Mouse (Mus musculus) telencephalon, adult 2 months (tissue): ENCODE data around the gene Rbm4.

ENCODE experiments used
- DNase-seq: peaks from one replicate; pipeline ENCODE4 v3.0.0-alpha.2; 2011; ENCODE audit warnings: low read depth, low spot score

Rbm4 gene

GRCm38 (mm10) chr19:4741482-4741881 is 52.2 kb downstream of the Rbm4 start:
- DNase-seq = no peak

DNA sequence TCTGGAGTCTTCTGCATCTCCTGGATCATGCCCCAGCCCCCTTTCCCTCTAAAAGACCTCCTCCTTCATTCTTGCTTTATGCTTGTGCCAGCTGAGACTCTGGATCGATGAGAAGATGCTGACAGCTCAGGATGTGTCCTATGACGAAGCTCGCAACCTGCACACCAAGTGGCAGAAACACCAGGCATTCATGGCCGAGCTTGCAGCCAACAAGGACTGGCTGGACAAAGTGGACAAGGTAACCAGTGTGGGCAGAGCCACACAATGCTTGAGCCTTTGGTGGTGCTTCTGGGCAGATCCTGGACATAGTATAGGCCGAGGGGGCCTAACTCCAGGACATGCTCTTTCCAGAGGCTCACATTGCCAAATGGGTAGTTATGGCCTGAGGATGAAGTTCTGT is 53.9 kb downstream of the Rbm4 start:
- no peak for DNase-seq

DNA sequence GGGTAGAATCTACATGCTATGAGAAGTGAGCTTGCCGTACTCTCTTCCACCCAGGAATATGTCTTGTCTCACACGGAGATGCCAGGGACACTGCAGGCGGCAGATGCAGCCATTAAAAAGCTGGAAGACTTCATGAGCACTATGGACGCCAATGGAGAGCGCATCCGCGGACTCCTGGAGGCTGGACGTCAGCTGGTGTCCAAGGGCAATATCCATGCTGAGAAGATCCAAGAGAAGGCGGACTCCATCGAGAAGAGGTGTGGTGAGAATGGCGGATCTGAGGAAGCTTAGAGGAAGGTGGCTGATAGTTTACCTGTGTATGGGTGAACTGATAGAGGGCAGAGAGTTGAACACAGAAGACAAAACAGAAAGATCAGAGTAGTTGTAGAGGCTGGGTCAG is 54.6 kb downstream of the Rbm4 start:
- DNase-seq = no peak

DNA sequence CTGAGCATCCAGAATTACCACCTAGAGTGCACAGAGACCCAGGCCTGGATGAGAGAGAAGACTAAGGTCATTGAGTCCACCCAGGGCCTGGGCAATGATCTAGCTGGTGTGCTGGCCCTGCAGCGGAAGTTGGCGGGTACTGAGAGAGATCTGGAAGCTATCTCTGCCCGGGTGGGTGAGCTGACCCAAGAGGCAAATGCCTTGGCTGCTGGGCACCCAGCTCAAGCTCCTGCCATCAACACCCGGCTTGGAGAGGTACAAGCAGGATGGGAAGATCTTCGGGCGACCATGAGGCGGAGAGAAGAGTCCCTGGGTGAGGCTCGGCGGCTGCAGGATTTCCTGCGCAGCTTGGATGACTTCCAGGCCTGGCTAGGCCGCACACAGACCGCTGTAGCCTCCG is 55.8 kb downstream of the Rbm4 start:
- no peak for DNase-seq
